Mouse (Mus musculus) lung, embryonic 16.5 days (tissue): ENCODE results near the gene Mcam. TPM values are rescaled to one million over a fixed set of nuclear protein-coding genes. Genes with fewer than 3 reads are reported as not detected.

Experiments used
- ATAC-seq: fragments of 200-750 bp; cut with Nextera tagmentation; 2 replicates; pipeline ENCODE4 v1.8.0; 2017; ENCODE audit warnings: low read depth, mild to moderate bottlenecking, moderate library complexity
- H3K27ac ChIP-seq: fragments of 300-500 bp; sonication (generic); 2 replicates; pipeline ENCODE4 v1.5.1; 2014; ENCODE audit warnings: mild to moderate bottlenecking, control low read depth, low read length
- H3K27me3 ChIP-seq: fragments of 300-500 bp; sonication (generic); 2 replicates; pipeline ENCODE4 v1.6.1; 2014; ENCODE audit warnings: low read depth, low read length, mixed read lengths; ENCODE audit not compliant: control insufficient read depth, insufficient read depth
- H3K36me3 ChIP-seq: fragments of 300-500 bp; sonication (generic); 2 replicates; pipeline ENCODE4 v1.6.1; 2014; ENCODE audit warnings: low read length; ENCODE audit not compliant: control insufficient read depth, insufficient read depth
- H3K4me1 ChIP-seq: fragments of 300-500 bp; sonication (generic); replicated peaks from 2 replicates; pipeline ENCODE4 v1.6.1; 2014; ENCODE audit warnings: low read length, mixed read lengths; ENCODE audit not compliant: control insufficient read depth, insufficient read depth
- H3K4me2 ChIP-seq: fragments of 300-500 bp; sonication (generic); 2 replicates; pipeline ENCODE4 v1.6.1; 2014; ENCODE audit warnings: low read depth, low read length, control low read depth
- H3K4me3 ChIP-seq: fragments of 300-500 bp; sonication (generic); 2 replicates; pipeline ENCODE4 v1.5.1; 2014; ENCODE audit warnings: mild to moderate bottlenecking, low read length, control low read depth
- H3K9ac ChIP-seq: fragments of 300-500 bp; sonication (generic); 2 replicates; pipeline ENCODE4 v1.6.1; 2014; ENCODE audit warnings: low read length, control low read depth
- H3K9me3 ChIP-seq: fragments of 300-500 bp; sonication (generic); 2 replicates; pipeline ENCODE4 v1.6.1; 2016; ENCODE audit warnings: low read length; ENCODE audit not compliant: control insufficient read depth
- WGBS: fragments of 180-500 bp; shearing (Covaris S2); extraction: QIAGEN DNeasy Blood & Tissue Kit; methylation state at CpG from one replicate; pipeline ENCODE4 v1.1.7; 2014; 5-methylcytosine and 5-hydroxymethylcytosine counted together
- polyA plus RNA-seq: library from polyadenylated mRNA; unstranded; fragments of >200 nt; fragmentation: Nextera tagmentation; extraction: Ambion mirVana; gene quantifications from 2 replicates; pipeline ENCODE4 v1.2.1, GENCODE M21; 2015

Gene Mcam
- polyA plus RNA-seq, 1 experiment from 2014 or later, result 99.1 TPM

DNA sequence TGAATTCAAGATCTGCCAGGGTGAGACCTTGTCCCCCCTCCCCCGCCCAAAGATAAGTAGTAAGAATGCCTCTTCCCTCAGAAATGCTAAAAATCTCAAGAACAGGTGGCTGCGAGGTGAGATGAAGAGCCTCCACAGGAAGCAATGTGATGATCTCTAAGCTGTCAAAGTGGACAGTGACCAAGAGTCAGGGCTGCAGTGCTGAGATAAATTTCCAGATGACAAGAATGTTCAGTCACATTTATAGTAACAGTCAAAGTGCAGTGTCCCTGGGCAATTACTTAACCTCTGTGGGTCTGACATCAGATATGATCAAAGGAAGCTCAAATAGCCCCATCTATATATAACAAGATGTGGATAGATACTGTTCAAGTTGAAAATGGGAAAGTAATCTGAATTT is 43.1 kb downstream of the Mcam start:
- 83% methylated on average over 2 of the region's 2 CpGs for WGBS
- no peak overlapping the region for H3K4me3 ChIP-seq
- H3K4me2 ChIP-seq, result no peak overlapping the region
- H3K27me3 ChIP-seq, result no peaks in the 10 kb centered on the region
- no peak overlapping the region for H3K9ac ChIP-seq
- no peak overlapping the region for H3K27ac ChIP-seq
- no peaks in the 10 kb centered on the region for H3K4me1 ChIP-seq
- H3K36me3 ChIP-seq, result peaks cover 6% of the 10 kb centered on the region; the same call in 1 of the 2 replicates
- ATAC-seq, result no peak
- no peaks in the 10 kb centered on the region for H3K9me3 ChIP-seq

DNA sequence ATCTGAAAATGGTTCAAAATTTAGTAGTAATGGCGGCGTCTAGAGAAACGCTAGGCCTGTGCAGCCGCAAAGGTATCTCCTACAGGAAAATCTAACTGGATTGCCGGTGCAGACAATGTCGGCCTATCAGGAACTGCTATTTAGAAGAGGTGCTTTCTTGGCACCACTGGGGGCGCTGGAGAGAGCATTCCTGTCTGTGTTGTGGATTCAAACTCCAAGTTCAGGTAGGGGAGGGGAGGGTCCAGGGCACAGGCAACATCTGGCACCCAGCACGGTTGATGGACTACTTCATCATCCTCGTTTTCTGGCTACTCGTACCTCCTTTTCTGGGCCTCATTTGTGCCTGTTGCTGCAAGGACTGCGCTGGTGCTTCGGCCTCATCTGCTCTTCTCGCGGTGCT is 44.1 kb downstream of the Mcam start:
- Histone ChIP-seq H3K4me1 (no peaks in the 10 kb centered on the region), H3K4me3 (no peak overlapping the region), H3K36me3 (0 out of 2 replicates have a peak, but pooled peaks cover 2% of the 10 kb centered on the region), H3K4me2 (no peak overlapping the region), H3K27me3 (no peaks in the 10 kb centered on the region), H3K9me3 (no peaks in the 10 kb centered on the region), H3K9ac (no peak overlapping the region), H3K27ac (no peak overlapping the region)
- no peak for ATAC-seq
- 84% methylated on average over 14 of the region's 14 CpGs for WGBS

DNA sequence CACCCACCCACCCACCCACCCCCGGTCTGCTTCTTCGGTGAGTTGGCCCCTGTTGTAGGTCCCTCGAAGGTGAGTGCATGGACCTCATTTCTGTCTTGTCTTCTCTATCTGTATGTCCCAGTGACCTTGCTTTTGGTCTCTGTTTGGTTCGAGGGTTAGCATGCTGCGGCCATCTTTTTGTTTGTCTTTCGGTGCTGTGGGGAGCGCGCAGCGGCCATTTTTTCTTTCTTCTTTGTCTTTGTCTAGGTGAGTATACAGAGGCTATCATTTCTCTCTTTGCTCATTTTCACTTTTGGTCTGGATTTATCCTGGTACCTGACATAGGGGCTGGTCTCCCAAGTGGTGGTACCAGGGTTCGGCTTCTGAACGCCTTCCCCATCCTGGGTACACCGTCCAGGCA is 44.5 kb downstream of the Mcam start:
- no peaks in the 10 kb centered on the region for H3K27me3 ChIP-seq
- H3K4me3 ChIP-seq, result no peak overlapping the region
- no peaks in the 10 kb centered on the region for H3K9me3 ChIP-seq
- no peak overlapping the region for H3K9ac ChIP-seq
- H3K4me2 ChIP-seq, result no peak overlapping the region
- 96% methylated on average over 12 of the region's 12 CpGs for WGBS
- no peaks in the 10 kb centered on the region for H3K4me1 ChIP-seq
- 0 out of 2 replicates have a peak, but pooled peaks cover 2% of the 10 kb centered on the region for H3K36me3 ChIP-seq
- ATAC-seq, result no peak
- H3K27ac ChIP-seq, result no peak overlapping the region

DNA sequence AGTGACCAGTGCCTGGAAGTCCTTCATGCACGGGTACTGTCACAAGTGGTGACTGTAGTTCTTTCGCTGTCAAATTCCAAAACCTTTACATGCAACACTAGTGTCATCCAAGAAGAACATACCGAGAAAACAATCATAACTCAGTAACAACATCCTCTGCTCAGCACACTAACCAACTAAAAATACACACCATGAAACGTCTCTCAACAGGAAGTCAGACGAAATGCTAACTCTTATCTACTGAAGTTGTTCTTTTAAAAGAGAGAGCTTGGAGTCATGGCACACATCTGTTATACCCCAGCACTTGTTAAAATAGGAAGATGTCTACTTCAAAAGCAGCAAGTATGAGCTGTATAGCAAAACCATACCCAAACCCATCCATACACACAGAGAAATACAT is 47.3 kb downstream of the Mcam start:
- H3K27me3 ChIP-seq, result no peaks in the 10 kb centered on the region
- H3K9ac ChIP-seq, result no peak overlapping the region
- ATAC-seq, result no peak
- H3K4me1 ChIP-seq, result no peaks in the 10 kb centered on the region
- H3K4me2 ChIP-seq, result no peak overlapping the region
- no peak overlapping the region for H3K4me3 ChIP-seq
- no peak overlapping the region for H3K27ac ChIP-seq
- 60% methylated on average over 5 of the region's 5 CpGs for WGBS
- H3K9me3 ChIP-seq, result no peaks in the 10 kb centered on the region
- 0 out of 2 replicates have a peak, but pooled peaks cover 2% of the 10 kb centered on the region for H3K36me3 ChIP-seq

DNA sequence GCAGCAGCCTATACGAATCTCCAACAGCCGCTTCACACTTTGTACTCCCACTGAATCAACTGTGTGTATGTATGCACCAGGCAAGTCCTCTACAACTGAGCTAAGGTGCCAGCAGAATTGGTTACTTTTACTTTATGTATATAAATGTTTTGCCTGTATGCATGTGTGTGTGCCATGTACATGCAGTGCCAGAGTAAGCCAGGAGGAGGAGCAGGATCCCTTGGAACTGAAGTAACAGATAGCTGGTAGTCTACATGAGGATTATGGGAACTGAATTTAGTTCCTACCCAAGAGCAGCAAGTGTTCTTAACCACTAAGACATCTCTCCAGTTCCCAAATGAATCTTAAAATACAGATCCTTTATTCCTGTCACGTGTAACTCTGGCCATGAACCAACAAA is 48.0 kb downstream of the Mcam start:
- Histone ChIP-seq H3K36me3 (0 out of 2 replicates have a peak, but pooled peaks cover 2% of the 10 kb centered on the region), H3K27me3 (no peaks in the 10 kb centered on the region), H3K4me3 (no peak overlapping the region), H3K4me1 (no peaks in the 10 kb centered on the region), H3K9ac (no peak overlapping the region), H3K9me3 (no peaks in the 10 kb centered on the region), H3K27ac (no peak overlapping the region), H3K4me2 (no peak overlapping the region)
- no peak for ATAC-seq
- WGBS, result 94% methylated on average over 3 of the region's 3 CpGs

DNA sequence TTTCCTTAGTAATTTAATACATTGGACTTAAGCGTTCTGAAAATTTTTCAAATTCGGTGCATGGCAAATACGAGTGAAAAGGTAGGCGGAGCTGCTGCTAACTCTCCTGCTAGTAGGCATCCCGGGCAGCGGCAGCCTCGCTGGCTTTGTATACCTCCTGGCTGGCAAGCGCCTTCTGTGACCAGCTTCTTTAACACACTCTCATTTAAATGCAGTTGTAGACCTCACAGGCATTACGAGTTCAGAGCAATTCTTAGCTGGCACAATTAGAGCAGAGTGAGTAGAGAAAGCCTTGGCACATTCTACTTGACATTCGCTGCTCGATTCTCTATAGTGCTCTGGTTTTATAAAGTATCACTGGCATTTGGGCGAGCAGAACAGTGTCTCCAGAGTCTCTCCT is 54.0 kb downstream of the Mcam start:
- 70% methylated on average over 12 of the region's 12 CpGs for WGBS
- Histone ChIP-seq H3K9ac (no peak overlapping the region), H3K4me3 (no peak overlapping the region), H3K9me3 (no peaks in the 10 kb centered on the region), H3K4me1 (no peaks in the 10 kb centered on the region), H3K36me3 (no peaks in the 10 kb centered on the region), H3K4me2 (no peak overlapping the region), H3K27ac (no peak overlapping the region), H3K27me3 (no peaks in the 10 kb centered on the region)
- no peak for ATAC-seq

DNA sequence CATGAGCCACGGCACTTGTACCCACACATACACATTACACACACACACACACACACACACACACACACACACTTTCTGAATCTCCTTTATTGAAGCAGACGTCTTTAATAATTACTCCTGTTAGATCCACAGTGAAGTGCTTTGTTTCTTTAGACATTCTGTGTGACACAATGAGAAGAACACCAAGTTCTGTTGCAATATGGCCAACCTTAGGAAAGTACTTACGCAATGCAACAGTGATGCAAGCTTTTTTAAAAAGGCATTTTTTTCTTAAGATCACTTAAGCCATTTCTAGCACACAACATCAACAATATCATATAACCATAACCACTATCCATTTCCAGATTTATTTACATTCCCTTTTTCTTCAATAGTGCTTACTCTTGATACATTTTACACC is 56.9 kb downstream of the Mcam start:
- Histone ChIP-seq H3K4me1 (no peaks in the 10 kb centered on the region), H3K9ac (no peak overlapping the region), H3K9me3 (no peaks in the 10 kb centered on the region), H3K4me2 (no peak overlapping the region), H3K36me3 (0 out of 2 replicates have a peak, but pooled peaks cover 3% of the 10 kb centered on the region), H3K4me3 (no peak overlapping the region), H3K27me3 (no peaks in the 10 kb centered on the region), H3K27ac (no peak overlapping the region)
- ATAC-seq, result no peak
- WGBS, result 76% methylated on average over 3 of the region's 3 CpGs

DNA sequence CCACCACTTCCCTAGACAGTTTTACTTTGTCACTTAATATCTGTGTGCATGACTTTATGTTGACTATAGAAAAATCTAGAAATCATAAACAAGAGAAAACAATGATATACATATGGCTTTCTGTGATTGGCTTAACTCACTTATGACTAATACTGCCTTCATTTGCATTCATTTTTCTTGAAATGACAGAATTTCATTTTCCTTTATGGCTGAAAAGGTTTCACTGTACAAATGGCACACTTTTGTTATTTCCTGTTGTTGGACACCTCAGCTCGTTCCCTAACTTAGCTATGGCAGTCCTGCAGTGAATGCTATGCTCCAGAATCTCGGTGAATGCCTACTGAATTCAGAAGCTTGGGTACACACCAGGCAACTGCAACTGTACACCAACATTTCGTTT is 58.0 kb downstream of the Mcam start:
- Histone ChIP-seq H3K9ac (no peak overlapping the region), H3K27ac (no peak overlapping the region), H3K9me3 (no peaks in the 10 kb centered on the region), H3K27me3 (no peaks in the 10 kb centered on the region), H3K4me3 (no peak overlapping the region), H3K4me1 (no peaks in the 10 kb centered on the region), H3K36me3 (0 out of 2 replicates have a peak, but pooled peaks cover 3% of the 10 kb centered on the region), H3K4me2 (no peak overlapping the region)
- no peak for ATAC-seq
- 79% methylated on average over 3 of the region's 3 CpGs for WGBS
